Mouse (Mus musculus) megakaryocyte-erythroid progenitor cell, adult 5-6 weeks (primary cell): ENCODE measurements around the gene Armh4. TPM values are rescaled to one million over a fixed set of nuclear protein-coding genes. Genes with fewer than 3 reads are reported as not detected.

Source experiments
- ATAC-seq: replicated peaks from 2 replicates; pipeline ENCODE4 v1.8.0; 2016; ENCODE audit warnings: mild to moderate bottlenecking, inconsistent platforms; ENCODE audit not compliant: severe bottlenecking, poor library complexity, low FRiP score, low TSS enrichment
- total RNA-seq, 2 experiments: library from RNA; stranded (forward) in 1 of 2; stranded (reverse) in 1 of 2; fragments of 200-1000, 215-1000 nt in 1 of 2; fragments of >200 nt in 1 of 2; fragmentation: Nextera tagmentation in 1 of 2; gene quantifications; 2 replicates each; pipeline ENCODE4 v1.2.3; 2014 to 2017

Armh4 gene
- total RNA-seq, 2 experiments from 2014 or later = not detected

DNA sequence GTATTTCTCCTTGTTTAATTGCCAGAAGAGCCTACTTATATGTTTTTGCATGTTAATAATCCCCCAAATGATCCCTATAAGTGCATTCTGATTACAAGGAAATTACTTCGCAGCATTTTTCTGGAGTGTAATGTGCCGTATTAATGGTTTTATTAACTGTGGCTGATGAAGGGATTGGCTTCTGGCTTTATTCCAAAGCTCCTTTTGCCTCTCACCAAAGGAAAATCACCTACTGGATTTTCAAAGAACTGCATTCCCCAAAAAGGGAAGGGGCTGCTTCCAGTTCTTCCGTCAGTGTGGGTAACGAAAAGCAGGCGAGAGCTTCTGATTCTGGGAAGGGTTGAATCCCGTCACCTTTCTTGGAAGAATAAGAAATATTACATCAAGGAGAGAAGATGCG is 43.9 kb downstream of the Armh4 start:
- no peak for ATAC-seq

GRCm38 (mm10) chr14:49738441-49739088 is 44.6 kb downstream of the Armh4 start:
- ATAC-seq = no peak

DNA sequence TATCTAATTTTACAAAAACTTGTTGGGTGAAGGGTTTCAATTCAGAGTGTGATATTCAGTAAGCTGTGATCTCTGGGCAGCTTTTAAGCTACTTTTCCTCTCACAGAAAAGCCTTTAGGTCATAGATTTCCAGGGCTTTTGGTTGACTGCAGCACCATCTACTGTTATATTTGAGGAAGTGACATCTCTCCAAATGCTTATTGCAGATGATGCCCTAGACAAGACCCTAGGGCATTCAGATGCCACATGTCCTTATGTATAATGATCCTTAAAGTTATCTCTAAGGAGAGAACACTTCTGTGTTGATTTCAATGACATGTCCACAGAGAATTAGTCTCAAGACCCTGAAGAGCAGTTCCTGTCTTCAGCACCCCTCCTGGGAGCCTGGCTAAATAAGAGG is 49.2 kb downstream of the Armh4 start:
- no peak for ATAC-seq

DNA sequence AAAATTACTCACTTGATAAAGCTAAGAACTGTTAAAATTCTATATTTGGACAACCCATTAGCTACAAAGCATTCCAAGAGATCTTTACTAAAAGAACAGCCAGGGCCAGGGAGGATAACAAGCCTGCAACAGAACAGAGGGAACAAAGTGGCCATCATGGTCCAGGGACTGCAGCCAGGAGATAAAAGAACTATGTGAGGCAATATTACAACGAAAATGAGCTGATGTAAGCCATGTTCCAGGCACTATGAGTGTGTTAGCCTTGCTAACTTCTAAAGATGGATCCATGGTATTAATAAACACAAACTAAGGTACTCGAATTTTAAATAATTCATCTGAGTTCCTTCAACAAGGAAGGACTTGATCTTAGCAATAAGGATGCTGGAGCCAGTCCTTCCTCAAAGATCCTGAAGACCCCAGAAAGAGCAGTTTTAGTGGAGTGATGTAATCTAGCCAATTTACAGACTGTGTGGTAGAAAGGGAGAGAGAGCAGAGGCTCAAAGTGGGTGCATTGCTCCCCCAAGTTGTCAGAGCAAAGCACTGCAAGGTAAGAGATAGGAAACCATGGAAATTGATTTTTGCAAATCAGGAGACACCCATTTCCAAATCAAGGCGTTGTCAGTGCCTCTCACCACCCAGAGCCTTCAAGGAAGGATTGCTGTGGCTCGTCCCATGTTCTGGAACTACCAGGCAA is 59.7 kb downstream of the Armh4 start:
- ATAC-seq = no peak

- no peak for ATAC-seq
These were observed 60.4 kb downstream of the Armh4 start for GRCm38 (mm10) chr14:49722782-49723181.

- ATAC-seq = no peak
These were observed 61.9 kb downstream of the Armh4 start for GRCm38 (mm10) chr14:49721281-49721680.

- ATAC-seq = no peak
These were observed 63.5 kb downstream of the Armh4 start for GRCm38 (mm10) chr14:49719678-49720077.

GRCm38 (mm10) chr14:49711016-49711415 is 72.2 kb downstream of the Armh4 start:
- ATAC-seq = no peak

DNA sequence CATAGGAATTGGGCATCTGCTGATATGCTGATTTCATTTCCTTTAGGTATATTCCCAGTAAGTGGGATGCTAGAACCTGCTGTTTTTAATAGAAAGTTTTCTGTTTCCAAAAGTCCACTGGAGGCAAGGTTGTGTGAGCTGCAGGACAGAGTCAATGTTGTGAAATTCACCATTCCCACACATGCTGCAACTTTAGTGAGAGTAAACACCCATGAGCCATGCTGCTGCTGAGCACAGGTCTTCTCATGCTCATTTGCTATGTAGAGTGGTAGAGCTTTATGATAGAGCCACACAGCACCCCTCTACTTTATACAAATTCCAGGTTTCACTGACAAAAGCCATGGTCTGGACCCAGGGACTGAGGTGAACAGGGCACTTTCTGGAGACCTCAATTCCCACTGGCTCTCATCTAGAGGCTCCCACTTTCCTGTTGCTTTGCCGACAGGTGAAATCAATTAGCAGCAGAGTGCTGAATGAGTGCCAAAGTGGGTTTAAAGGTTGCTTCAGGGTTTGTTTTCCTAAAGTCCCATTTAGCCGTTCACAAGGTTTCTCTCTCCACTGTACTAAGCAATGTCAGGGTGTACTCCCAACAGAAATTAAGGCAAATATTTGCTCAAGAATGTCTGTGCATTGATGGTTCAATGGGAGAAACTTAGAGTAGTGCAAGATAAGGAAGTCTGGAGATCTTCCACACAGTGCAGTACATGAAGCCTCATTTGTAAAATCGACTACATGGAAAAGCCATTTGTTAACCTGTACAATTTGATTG is 79.6 kb downstream of the Armh4 start:
- ATAC-seq = no peak

- no peak for ATAC-seq
These were observed 103.5 kb downstream of the Armh4 start for GRCm38 (mm10) chr14:49679511-49680284.

DNA sequence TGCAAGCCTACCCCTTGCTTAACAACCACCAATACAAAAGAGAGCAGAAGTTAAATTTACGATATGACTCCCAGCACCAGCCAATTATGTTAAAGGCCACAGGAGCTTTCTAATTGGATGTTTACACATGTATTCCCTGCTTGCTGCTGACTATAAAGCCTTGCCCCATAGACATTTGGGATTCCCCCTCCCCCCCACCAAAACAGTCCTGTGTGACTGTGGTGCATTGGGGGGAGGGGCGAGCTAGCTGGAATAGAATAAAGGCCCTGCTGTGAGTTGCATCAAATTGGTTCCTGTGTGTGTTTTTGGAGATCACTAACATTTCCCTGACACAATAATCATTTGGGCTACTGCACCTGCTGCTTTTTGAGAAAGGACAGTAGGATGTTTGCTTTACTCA is 106.6 kb downstream of the Armh4 start:
- ATAC-seq = no peak

GRCm38 (mm10) chr14:49660444-49660843 is 122.7 kb downstream of the Armh4 start:
- ATAC-seq = no peak

DNA sequence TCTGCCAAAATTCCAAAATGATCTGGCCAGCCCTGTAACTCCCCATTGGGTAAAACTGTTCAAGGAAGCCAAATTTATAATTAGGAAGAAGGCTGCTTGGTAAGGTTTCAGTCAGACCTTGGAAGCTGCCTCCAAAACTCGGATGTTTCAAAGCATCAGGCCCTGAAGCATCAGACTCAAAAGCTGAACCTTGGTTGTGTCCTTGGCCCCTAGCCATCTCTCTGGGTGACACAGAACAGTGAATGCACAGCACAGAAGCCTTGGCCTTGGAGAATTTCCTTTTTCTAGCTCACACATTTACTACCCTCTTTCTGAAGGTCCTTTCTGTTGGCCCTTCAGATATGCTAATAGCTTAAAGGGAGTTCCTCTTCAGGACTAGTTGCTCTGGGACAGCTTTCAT is 134.0 kb downstream of the Armh4 start:
- no peak for ATAC-seq

- no peak for ATAC-seq
These were observed 145.8 kb downstream of the Armh4 start for GRCm38 (mm10) chr14:49637422-49637821.

DNA sequence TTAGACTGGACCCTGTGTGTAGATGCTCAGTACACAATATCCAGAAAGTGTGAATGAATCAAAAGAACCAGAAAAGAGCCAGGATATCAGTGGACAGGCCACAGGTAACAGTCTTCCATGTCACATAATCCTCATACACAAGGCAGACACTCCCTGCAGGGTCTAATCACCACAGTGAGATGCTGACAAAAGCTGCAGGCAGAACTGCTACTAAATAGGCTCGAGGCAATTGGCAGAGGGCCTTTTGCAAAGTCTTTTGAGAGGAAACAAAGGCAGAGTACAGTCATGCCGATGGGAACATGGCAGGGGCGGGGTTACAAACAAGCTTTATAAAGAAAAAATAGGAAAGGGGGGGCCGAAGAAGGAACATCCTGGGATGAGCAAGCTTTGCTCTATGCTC is 157.1 kb downstream of the Armh4 start:
- ATAC-seq = no peak

Other genes with a start within 250 kb of the Armh4 start
- gene Olfr722, start 118.6 kb upstream of the Armh4 start, total RNA-seq (2014; fragmentation: Nextera tagmentation) = not detected in 2 replicates
- gene Olfr722, start 118.6 kb upstream of the Armh4 start, total RNA-seq (2017) = not detected in 2 replicates
- not detected in 2 replicates for gene Olfr723, start 148.4 kb upstream of the Armh4 start, total RNA-seq (2014; fragmentation: Nextera tagmentation)
- not detected in 2 replicates for gene Olfr723, start 148.4 kb upstream of the Armh4 start, total RNA-seq (2017)
- not detected in 2 replicates for gene Olfr724, start 179.9 kb upstream of the Armh4 start, total RNA-seq (2014; fragmentation: Nextera tagmentation)
- not detected in 2 replicates for gene Olfr724, start 179.9 kb upstream of the Armh4 start, total RNA-seq (2017)